Mouse (Mus musculus) CD4-positive, CD25-positive, alpha-beta regulatory T cell, adult 4 months (primary cell): ENCODE data around the gene Limk1. TPM values are rescaled to one million over a fixed set of nuclear protein-coding genes. Genes with fewer than 3 reads are reported as not detected.
A peak's percentile ranks its signal among the peaks of the same experiment; 100 is the strongest.

ENCODE experiments used
- ATAC-seq: one replicate; pipeline ENCODE4 v1.8.0; 2017
- polyA plus RNA-seq, 2 experiments: library from polyadenylated mRNA; unstranded; fragments of 100-300 nt; shearing (Covaris generic); gene quantifications; one replicate each; pipeline ENCODE4 v1.2.1; 2017

Limk1 gene
- 1 to 10 TPM; 3.8 to 6.9 TPM for polyA plus RNA-seq

GRCm38 (mm10) chr5:134688086-134688717, at the start of gene Limk1:
Gene Limk1 (minus strand): TSS chr5:134688598.
- no peak for ATAC-seq

GRCm38 (mm10) chr5:134734920-134735319, 46.5 kb upstream of the Limk1 start:
- no peak for ATAC-seq

- no peak for ATAC-seq
Measured at GRCm38 (mm10) chr5:134734072-134734471, 45.7 kb upstream of the Limk1 start.

- ATAC-seq: no peak
Measured at GRCm38 (mm10) chr5:134733241-134733640, 44.8 kb upstream of the Limk1 start.

GRCm38 (mm10) chr5:134729124-134729523, 40.7 kb upstream of the Limk1 start:
- ATAC-seq: no peak

- no peak for ATAC-seq
Measured at GRCm38 (mm10) chr5:134728535-134728934, 40.1 kb upstream of the Limk1 start.

- ATAC-seq: no peak
Measured at GRCm38 (mm10) chr5:134727001-134727639, 38.7 kb upstream of the Limk1 start.

GRCm38 (mm10) chr5:134725299-134725698, 36.9 kb upstream of the Limk1 start:
- ATAC-seq: no peak

GRCm38 (mm10) chr5:134720058-134720457, 31.7 kb upstream of the Limk1 start:
- ATAC-seq: no peak

- ATAC-seq: no peak
Measured at GRCm38 (mm10) chr5:134711076-134711475, 22.7 kb upstream of the Limk1 start.

GRCm38 (mm10) chr5:134709275-134709674, 20.9 kb upstream of the Limk1 start:
- no peak for ATAC-seq

- ATAC-seq: peak; percentile 96
Measured at GRCm38 (mm10) chr5:134704157-134704556, 15.8 kb upstream of the Limk1 start.

- ATAC-seq: no peak
Measured at GRCm38 (mm10) chr5:134695539-134695938, 7.1 kb upstream of the Limk1 start.

- no peak for ATAC-seq
Measured at GRCm38 (mm10) chr5:134695082-134695481, 6.7 kb upstream of the Limk1 start.

GRCm38 (mm10) chr5:134692704-134693103, 4.3 kb upstream of the Limk1 start:
- no peak for ATAC-seq

- peak; percentile 87 for ATAC-seq
Measured at GRCm38 (mm10) chr5:134688718-134689284, 403 bp upstream of the Limk1 start.

- no peak for ATAC-seq
Measured at GRCm38 (mm10) chr5:134687187-134687586, 1.2 kb downstream of the Limk1 start.

- no peak for ATAC-seq
Measured at GRCm38 (mm10) chr5:134686541-134686940, 1.9 kb downstream of the Limk1 start.

GRCm38 (mm10) chr5:134684398-134684797, 4.0 kb downstream of the Limk1 start:
- ATAC-seq: no peak

- no peak for ATAC-seq
Measured at GRCm38 (mm10) chr5:134683813-134684212, 4.6 kb downstream of the Limk1 start.

GRCm38 (mm10) chr5:134680238-134680637, 8.2 kb downstream of the Limk1 start:
- ATAC-seq: no peak

GRCm38 (mm10) chr5:134678827-134679546, 9.4 kb downstream of the Limk1 start:
- ATAC-seq: no peak

GRCm38 (mm10) chr5:134678031-134678430, 10.4 kb downstream of the Limk1 start:
- ATAC-seq: peak; percentile 17
